Mouse (Mus musculus) spleen, adult 12 weeks (tissue): ENCODE data around the gene Rpl22l1.
A peak's percentile ranks its signal among the peaks of the same experiment; 100 is the strongest.
"Not testable (repeated sequence)": the region's sequence is repeated elsewhere in the genome, so short reads cannot be mapped to it uniquely, and the experiment has no call there.

Source experiments
- DNase-seq: peaks from one replicate; pipeline ENCODE4 v3.0.0; 2022; ENCODE audit warnings: low spot score

Gene Rpl22l1

DNA sequence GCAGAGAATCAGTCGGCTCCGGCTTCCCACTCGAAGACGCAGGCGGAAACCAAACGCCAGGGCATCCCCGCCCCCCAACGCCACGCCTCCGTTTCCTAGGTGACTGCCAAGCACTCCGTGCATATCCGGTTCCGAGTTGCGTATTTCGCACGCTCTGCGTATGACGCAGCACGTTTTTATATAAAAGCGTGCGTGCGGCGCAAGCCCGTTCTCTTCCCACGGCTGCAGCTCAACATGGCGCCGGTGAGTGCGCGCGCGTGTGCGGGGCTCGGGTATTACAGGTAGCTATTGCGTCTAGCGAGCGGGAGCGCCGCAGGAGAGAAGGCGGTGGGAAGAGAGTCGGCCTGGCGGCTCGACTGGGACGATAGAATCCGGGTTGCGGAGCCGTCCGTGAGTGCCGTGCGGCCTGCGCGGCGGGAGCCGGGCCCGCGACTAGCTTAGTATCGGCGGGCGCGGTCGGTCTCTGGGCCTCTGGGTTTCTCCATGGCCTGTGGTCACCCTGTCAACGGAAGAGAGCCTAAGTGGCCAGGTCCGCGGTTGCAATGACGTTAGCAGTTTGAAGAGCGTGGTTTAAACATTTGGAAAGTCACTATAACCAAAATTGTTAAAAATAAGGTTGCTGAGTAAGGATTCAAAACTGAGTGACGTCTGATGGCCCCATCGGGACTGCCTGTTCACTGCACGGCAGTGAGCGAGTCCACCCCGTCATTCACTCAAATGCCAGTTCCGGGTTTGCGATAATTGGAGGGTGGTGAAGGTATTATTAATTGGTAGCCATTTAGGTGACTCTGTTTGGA, at the start of gene Rpl22l1:
Gene Rpl22l1 (plus strand): TSS at position 136 of the 797 bp plus-strand sequence.
- DNase-seq: peak; percentile 98

DNA sequence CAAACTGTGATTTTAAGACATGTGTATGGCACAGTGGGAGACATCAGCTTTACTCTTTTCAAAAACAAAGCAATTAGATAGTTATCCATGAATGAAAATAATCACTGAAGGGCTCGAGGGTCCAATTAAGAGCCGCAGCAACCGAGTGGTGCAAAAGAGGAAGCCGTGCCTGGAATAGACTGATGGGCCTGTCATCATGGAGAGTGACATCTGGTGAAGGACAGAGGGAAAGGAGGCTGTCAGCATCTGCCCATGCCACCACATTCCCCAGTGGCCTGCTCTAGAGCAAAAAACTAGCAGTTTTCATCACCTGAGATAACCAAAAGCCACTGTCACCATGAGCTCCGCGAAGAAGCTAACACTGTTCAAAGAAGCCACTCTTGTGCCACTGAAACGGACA, 49.8 kb upstream of the Rpl22l1 start:
- DNase-seq: no peak

DNA sequence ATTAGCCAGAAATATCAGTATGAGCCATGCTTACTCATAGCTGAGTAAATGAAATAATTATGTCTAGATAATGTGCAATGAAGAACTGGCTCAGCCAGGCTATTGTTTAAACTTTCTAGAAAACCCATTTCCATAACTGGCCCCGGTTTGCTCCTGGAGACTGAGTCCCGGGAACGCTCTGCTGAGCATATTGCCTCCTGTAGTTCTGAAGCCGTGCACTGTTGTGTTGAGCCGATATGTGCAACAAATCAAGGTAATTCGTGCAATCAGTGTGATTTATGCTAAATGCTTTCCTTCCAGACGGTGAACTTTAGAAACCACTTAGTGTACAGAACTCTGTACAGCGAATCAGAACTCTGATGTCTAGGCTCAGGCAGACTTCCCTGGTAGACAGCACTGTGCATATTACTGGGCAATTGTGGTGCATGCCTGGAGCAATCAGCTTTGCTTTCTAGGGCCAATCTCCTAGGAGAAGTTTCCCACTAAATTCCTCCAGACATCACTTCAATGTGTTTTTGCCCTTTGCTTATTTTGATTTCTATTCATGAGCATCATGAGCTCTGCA, 43.9 kb upstream of the Rpl22l1 start:
- DNase-seq: no peak

DNA sequence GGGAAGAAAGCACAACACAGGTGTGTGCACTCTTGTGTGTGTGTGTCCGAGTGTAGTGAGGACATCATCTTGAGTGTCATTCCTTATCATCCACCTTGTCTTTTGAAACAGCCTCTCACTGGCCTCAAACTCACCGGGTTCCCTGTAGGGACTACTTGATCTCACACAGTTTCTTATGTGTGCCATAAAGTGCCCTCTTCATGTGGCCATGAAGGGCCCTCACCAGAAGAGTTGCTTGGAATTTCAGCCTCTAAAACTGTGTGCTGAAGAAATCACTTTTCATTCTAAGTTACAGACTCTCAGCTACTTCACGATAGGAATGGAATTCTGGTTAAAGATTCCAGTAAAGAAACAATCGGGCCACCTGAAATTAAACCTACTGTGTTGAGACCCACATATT, 38.3 kb upstream of the Rpl22l1 start:
- DNase-seq: no peak

DNA sequence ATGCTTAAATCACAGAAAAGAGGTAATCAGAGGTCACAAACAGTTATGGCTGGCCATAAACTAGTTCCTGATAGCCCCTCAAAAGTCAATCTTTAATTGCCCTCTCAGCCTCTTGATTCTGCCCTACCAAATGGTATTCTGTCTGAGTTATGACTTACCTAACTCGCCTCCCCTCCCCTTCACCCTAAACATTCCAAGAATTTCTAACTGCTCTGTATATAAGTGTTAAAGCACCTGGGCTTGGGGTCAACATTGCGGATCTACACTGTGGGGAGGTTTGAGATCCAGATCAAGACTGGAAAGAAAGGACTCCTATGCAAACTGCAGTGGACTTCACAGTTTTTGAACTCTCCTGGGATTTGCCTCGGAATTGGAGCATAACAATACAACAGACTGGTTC, 37.0 kb upstream of the Rpl22l1 start:
- DNase-seq: no peak

DNA sequence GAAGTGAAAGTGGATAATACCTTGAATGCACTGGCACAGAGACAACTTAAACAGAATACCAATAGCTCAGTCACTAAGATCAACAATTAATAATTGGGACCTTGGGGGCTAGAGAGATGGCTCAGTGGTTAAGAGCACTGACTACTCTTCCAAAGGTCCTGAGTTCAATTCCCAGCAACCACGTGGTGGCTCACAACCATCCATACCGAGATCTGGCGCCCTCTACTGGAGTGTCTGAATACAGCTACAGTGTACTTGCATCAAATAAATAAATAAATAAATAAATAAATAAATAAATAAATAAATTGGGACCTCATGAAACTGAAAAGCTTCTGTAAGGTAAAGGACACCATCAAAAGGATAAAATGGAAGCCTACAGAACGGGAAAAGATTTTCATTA, 32.3 kb upstream of the Rpl22l1 start:
- not testable (repeated sequence) for DNase-seq

DNA sequence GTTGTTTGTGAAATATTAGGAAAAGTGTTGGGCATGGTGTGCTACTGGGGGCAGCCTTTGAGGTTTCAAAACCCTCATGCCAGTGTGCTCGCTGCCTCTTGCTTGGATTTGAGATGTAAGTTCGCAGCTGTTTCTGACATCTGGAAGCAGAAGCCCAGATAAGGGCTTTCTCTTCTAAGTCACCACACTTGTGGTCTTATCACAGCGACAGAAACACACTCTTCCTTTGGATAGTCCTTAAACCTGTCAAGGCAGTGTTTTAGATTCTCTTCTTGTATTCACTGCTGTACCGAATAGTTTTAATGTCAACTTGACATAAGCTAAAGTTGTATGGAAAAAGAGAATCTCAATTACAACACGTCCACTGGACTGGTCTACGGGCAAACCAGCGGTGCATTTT, 29.9 kb upstream of the Rpl22l1 start:
- DNase-seq: peak; percentile 4

DNA sequence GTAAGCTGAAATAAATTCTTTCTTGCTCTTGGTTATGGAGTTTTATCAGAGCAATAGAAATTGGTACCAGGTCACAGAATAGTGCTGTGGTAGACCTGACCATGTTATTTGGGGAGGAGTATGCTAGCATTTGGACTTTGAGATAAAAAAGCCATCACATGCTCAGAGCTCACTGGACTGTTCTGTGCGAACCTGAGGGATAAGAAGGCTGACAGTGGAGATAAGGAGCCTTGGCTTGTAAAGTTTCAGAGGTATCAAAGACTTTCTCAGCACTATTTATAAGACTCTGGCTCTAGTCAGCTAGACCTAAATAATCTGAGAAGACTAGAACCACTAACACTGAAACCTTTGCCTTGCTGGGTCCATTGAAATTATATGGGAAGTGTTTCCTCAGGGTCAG, 29.3 kb upstream of the Rpl22l1 start:
- peak; percentile 20 for DNase-seq

DNA sequence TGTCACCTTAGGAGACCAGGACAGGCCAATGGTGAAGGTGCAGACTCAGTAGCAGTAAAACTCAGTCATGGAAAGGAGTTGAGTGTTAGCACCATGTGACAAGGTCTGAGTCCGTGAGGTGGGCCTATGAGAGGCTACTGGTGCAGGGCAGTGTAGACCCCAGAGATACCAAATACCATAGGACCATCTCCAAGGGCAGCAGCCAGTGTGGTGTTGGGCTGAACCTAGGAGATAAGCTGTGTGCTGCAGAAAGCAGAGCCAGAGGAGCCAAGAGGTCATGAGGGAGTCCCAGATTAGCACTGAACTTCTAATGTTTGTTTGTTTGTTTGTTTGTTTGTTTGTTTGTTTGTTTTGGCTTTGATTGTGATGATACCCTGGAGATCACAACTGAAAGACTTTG, 28.7 kb upstream of the Rpl22l1 start:
- no peak for DNase-seq

DNA sequence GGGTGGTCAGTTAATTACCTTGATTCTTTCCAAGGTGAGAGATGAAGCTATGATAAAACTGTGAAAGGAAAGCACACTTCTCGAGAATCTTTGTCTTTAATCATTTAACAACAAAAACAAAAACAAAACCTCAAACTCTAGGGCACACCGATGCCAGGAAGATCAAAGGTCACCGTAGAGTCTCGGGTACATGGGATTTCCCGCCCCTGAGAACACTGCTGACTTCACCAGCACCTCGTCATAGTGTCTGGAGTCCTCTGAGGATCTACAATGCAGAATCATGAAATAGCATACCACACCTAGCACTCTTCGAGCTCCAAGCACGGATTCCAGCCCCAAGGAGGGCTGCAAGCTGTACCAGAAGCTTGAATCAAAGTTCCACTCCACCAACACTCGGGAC, 24.7 kb upstream of the Rpl22l1 start:
- no peak for DNase-seq

DNA sequence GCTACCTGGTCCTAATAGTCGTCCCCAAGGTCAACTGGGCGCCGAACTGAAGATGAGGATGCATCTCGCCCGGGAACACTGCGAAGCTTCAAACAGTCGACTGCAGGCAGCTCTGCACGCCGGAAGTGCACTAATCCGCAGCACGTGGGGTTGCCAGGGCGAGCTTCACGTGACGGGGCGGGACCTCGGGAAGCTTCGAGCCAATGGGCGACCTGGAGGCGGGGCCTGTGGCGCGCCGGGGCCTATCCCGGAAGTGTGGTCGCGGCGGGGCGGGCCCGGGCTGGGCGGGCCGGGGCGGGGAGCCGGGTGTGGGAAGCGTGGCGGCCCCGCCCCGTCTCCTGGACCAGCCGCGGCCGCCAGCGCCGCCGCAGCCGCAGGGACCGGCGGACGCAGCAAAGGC, 24.2 kb upstream of the Rpl22l1 start, which contains the start of gene Eif5a2:
Gene Eif5a2 (plus strand): TSS at position 283 of the 400 bp plus-strand sequence.
- peak; percentile 91 for DNase-seq

DNA sequence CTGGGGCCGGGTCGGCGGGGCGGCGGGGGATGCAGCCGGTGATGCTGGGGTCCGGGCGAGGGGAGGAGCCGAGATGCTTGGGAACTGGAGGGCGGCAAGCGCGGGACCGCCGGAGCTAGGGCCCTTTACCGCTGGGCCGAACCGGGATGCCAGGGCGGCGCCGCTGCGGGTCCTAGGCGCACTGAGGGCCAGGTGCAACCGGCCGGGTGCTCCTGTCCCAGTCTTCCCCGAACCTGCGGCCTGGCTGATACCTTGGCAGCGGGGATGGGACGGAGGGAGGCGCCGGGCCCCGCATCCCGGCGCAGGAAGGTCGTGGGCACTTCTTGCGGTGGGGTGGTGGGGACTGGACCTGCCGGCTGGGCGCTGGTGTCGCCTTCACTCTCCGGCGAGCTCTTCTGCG, 23.8 kb upstream of the Rpl22l1 start:
- no peak for DNase-seq

DNA sequence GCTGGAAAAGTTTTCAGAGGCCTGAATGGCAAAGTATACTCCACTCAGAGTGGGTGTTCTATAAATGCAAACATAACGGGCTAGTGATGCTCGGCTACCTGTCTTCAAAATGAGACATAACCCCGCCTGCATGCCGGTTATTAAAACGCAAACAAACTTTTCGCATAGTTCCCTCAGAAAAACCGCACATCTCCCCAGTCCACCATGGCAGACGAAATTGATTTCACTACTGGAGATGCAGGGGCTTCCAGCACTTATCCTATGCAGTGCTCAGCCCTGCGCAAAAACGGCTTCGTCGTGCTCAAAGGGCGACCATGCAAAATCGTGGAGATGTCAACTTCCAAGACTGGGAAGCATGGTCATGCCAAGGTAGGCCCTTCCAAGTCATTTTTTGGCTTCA, 23.4 kb upstream of the Rpl22l1 start:
- DNase-seq: no peak

DNA sequence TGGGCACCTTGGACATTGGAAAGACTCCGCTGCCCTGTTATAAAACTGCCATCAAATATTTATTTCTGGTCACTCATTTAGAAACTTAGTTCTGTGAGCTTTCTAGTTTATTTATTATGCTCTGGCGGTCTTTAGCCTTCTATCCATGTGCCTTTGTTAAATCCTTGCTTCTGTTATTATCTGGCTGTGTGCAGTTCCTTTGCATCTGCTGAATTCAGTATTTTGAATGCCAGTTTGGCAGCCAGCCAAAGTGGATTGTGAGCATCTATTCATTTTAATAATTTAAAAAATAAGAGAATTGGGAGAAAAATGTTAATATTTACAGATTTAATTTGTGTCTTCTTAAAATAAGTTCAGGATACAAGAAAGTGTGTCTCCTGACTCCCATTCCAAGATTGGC, 21.1 kb upstream of the Rpl22l1 start:
- no peak for DNase-seq

DNA sequence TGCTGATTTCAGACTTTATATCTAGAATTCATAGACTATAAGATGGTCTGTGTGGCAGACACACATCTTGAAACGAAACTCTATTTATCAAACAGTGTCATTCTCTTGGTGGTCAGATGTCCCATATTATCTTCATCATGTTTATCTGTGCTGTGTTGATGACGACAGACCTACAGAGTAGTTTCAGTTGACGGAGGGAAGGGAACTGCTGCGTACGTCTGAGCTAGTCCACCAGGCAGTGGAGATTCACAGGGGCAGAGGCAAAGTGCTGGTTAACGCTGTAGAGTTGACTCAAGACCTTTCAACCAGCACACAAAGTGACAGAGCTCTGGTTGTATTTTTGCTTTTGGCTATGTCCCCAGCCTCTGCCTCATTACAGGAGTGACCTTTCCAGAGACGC, 10.4 kb upstream of the Rpl22l1 start:
- no peak for DNase-seq

DNA sequence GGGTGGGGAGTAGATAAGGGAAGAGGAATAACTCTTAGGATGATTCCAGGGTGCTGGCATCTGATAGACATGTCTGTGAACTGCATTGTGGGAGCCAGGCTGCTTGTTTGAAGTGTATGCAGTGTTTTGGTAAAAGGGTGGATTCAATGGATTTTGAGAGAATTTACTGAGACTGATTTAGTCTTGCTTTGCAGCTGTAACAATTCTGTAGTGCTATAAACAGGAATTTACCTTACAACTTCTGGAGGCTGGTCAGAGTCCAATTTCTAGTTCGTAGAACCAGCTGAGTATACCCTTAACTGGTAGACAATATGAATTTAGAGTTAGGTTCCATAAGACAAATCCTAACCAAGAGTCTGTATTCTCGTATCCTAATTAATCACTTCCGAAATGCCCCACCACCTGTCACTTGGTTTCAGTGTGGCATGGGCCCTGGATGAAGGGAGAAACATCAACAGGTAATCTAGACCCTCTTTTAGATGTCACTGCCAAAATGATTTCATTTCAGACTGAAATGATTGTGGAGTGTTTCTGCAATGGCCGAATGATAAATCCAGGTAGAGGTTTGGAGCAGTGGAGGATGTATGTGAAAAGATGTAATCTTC, 2.9 kb downstream of the Rpl22l1 start:
- no peak for DNase-seq

DNA sequence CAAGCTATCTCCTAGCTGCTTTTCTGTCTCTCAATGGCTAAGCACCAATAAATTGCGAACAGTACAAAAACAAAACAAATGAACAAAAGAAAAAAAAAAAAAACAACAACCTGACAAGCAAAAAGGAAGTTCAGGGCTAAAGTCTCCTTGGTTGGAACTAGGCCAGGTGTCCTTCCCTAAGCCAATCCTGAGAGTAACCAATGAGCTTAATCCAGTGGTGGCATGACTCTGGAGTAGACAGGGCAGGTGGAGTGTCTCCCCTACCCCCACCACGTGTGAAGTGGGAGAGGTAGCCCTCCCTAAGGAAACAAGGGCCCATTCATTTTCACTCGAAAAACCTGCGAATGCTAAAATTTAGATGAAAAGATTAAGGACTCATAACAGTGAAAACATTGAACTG, 6.2 kb downstream of the Rpl22l1 start:
- DNase-seq: no peak

DNA sequence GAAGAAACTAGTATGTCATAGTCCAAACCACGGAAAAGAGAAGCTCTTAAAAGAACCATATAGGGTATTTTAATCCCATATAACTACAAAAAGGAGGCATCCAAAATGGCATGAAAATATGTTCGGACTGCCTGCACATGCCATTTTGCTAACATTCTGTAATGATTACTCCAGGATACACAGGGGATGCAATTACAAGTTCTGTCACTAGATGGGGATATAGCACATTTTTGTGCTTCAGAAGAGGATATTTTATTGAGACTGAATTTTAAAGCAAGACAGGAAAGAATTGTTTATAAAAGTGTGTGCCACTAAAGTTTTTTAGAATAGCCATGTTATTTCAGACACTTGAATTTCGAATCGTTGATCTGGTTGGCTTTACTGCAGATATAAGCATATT, 9.1 kb downstream of the Rpl22l1 start:
- DNase-seq: no peak

DNA sequence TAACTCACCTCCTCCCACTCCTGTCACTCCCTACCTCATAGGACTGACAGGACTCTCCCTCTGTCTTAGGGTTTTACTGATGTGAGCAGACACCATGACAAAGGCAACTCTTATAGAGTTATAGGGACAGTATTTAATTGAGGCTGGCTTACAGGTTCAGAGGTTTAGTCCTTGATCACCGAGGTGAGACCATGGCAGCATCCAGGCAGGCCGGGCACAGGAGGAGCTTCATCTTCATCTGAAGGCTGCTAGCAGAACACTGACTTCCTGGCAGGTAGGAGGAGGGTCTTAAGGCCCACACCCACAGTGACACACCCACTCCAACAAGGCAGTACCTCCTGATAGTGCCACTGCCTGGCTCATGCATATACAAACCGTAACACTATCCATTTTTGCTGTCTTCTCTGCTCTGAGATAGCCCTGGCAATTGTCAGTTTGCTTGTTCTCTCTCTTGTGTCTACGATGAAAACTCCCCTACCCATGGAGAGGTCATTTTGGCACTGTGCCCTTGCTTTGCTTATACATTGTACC, 10.8 kb downstream of the Rpl22l1 start:
- no peak for DNase-seq

DNA sequence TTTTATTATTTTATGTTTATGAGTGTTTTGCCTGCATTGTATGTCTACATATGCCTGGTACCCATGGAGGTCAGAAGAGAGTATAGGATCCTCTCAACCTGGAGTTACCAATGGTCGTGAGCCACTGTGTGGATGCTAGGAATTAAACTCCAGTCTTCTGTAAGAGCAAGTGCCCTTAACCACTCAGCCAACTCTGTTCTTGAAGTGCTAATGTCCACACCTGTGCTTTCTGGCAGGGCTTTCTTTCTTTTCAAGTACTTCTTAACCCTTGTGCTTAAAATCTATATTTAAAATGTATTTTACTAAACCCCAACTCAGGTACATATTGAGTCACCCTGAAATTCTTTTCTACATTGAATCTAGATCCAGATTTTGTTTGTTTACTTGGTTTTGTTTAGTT, 21.0 kb downstream of the Rpl22l1 start:
- no peak for DNase-seq

DNA sequence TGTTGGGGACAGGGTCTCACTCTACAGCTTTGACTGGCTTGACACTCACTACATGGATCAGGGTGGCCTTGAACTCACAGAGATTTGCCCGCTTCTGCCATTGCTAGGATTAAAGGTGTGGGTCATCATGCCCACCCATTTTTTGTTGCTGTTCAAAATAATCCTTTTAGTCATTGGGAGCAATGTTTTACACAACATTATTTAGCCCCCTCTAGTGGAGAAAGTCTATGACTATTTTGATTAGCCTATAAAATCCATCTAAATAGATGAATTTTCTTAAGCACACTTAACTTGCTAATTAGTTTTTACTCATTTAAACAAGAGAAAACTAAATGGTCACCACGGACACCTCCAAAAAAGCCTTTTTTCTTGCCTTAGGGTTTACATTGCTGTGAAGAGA, 22.4 kb downstream of the Rpl22l1 start:
- DNase-seq: no peak

DNA sequence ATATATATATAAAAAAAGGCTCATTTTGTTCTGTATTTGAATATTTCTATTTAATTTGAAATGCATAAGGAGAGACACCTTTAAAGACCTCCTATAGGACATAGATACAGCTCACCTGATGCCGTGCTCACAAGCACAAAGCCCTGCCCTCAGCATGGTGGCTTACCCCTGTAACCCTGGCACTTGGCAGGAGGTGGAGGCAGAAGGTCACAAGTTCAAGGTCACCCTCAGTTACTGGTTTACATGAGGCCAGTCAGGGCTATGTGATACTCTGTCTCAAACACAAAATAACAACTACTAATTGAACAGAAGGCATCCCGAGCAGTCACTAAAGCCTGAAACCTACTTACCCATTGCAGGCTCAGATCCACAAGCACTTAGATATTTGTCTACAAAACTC, 24.2 kb downstream of the Rpl22l1 start:
- DNase-seq: no peak

DNA sequence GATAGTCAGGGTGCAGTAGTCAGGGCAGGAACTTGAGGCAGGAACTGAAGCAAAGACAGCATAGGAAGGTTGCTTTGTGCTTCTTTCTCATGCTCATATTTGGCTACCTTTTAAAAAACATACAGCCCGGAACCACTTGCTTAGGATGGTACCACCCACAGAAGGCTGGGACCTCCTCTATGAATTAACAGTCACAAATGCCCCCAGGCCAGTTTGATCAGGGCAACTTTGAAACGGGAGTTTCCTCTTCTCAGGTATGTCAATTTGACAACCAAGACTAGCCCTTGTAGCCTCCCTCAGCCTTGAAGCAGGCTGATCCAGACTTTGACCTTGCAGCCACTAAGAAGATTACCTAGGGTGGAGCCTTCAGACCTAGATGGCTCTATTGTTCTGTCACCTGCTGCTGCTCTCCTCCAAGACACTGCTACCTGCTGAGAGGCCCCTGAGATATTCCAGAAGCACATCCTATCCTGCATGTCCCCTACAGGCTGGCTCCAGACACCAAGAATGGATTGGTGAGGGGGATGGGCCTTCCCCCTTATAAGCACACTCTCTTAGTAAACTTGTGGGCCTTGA, 31.6 kb downstream of the Rpl22l1 start:
- DNase-seq: no peak
